Mouse (Mus musculus) embryo, embryonic 10.5 days (tissue): Measurements from ENCODE around the gene Stard13.

Experiments used
- DNase-seq: peaks from one replicate; pipeline ENCODE4 v3.0.0-alpha.2; 2015; ENCODE audit warnings: low spot score

Stard13 gene

GRCm38 (mm10) chr5:151180176-151180785 lies 53.4 kb downstream of the Stard13 start:
- DNase-seq, result no peak

- no peak for DNase-seq
Observed at GRCm38 (mm10) chr5:151177171-151177570, 56.5 kb downstream of the Stard13 start.

GRCm38 (mm10) chr5:151175897-151176313 lies 57.7 kb downstream of the Stard13 start:
- DNase-seq, result no peak

DNA sequence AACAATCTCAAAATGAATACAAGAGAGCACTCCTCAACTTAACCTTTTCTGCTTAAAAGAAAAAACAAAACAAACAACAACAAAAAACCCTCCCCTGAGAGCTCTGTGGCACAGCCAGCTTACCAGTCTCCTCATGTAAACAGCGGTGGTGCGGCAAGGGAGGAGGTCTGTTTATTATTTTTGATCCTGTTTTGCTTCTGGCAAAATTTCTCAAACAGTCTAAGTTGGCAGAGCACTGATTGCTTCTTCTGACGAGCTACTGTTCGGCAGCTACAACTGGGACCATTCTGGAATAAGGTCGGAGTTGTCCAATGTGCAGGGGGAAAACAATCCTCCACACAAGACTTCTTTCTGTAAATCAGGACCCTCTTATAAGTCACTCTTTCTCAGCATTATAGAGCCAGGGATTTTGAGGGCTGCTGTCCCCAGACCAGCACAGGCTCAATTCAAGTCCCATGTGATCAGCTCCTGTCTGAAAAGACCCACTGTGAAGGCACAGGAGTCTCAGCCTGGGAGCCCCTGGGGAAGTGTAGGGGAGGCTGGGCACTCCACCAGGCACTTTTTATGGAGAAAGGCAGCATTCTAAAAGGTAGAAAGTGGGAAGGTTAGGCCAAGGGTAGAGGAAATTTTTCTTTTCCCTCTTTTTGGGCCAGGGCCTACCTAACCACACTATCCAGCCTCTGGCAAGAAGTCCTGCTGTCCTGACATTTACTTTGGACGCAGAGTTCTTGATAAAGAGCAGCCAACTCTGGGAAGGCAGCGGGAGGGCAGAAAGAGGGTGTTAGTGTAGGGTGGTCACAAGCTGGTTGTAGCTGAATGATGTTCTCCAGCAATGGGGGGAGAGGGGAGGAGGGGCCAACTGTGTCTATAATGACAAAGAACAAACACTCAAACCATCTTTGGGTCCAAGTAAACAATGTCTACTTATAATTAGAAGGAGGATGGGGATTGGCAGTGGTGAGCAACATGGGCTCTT lies 58.9 kb downstream of the Stard13 start:
- no peak for DNase-seq

DNA sequence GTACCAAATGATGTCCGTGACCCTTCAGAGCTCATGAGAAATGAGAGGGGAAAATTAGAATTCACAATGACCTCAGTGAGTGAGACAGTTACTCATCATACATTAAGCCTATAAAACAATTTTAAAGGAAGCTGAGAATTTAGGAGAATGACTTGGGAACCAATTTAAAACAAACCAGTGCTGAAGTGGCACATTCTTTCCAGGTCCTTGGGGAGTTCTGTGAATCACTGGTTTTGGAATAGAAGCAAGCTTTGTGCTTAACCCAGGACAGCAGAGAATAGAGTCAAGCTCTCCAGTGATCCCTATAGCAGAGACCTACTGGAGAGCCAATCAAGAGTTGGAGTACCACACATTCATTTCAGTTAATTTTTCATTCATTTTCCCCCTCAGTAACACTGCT lies 59.9 kb downstream of the Stard13 start:
- DNase-seq, result no peak

GRCm38 (mm10) chr5:151170168-151170750 lies 63.4 kb downstream of the Stard13 start:
- no peak for DNase-seq

DNA sequence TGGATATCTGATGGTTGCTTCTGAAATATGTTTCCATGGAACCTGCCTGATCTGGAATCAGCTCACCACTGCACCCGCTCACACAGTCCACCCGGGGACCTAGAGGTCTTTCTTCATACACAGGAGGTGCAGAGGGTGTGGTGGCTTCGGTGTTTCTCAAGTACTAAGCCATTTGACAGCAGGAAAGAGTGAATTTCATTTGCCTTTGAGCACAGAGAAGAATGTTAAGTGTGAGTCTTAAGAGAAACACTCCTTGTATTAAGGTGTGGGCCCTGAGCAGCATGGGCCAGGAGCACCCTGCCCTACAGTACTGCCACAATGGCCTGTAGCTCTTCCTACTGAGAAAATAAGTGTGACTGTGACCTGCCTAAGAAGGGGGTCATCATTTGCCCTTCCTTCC lies 65.4 kb downstream of the Stard13 start:
- DNase-seq, result no peak

DNA sequence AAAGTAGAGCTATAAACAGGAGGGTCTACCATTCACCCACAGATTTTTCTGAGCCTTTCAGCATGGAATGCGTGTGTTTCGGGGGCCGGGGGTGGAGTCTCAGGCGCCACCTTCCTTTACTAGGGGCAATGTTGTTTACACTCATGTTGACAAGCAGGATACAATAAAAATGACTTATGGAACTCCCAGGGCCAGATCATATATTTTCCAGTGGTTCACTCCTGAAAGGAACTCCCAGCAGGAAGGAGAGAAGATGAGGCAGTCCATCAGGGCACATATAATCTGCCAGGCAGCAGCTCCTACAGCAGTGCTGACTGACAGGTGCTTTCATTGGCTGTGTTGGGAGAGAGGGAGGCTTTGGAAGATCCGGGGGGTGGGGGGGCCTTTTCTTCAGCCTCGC lies 66.0 kb downstream of the Stard13 start:
- no peak for DNase-seq

DNA sequence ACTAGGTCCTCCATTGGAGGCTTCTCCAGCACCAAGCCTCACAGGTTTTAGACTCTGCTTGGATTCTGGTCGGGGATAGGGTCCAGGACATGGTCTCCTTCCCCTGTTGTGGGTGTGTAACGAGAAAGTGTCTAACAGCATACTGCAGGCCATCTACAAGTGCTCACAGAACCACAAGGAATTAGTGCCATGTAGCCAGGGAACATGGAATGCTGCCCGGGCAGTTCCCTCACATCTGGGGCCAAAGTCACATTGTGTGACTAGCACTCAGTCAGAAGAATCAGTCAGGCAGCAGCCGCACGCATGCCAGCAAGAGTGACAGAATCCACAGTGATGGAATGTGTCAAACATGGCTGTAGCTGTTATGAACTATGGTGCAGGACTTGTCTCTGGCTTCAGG lies 67.4 kb downstream of the Stard13 start:
- no peak for DNase-seq

GRCm38 (mm10) chr5:151165381-151166016 lies 68.1 kb downstream of the Stard13 start:
- DNase-seq, result no peak

- no peak for DNase-seq
Observed at GRCm38 (mm10) chr5:151164815-151165214, 68.8 kb downstream of the Stard13 start.

DNA sequence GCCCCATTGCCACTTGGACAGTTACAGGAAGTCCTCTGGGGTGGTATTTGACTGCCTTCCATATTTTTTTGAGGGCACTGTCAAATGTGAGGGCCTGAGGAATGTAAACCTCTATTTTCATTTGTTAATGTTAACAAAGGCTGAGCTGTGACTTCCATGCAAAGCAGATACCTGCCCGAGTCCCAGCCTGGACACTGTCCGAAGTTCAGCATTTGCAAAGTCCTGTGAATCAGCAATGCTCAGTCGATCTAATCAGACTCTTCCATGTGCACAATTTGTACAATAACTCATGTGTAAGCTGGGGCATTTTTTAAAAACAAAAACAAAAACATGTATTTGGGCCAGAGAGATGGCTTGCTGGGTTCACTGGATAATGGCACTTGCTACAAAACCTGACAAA lies 71.0 kb downstream of the Stard13 start:
- DNase-seq, result no peak

- DNase-seq, result no peak
Observed at GRCm38 (mm10) chr5:151155247-151155646, 78.4 kb downstream of the Stard13 start.

- peak; percentile 38 for DNase-seq
Observed at GRCm38 (mm10) chr5:151154780-151155179, 78.9 kb downstream of the Stard13 start.

GRCm38 (mm10) chr5:151154030-151154429 lies 79.6 kb downstream of the Stard13 start:
- DNase-seq, result no peak

- DNase-seq, result no peak
Observed at GRCm38 (mm10) chr5:151151549-151151948, 82.1 kb downstream of the Stard13 start.

DNA sequence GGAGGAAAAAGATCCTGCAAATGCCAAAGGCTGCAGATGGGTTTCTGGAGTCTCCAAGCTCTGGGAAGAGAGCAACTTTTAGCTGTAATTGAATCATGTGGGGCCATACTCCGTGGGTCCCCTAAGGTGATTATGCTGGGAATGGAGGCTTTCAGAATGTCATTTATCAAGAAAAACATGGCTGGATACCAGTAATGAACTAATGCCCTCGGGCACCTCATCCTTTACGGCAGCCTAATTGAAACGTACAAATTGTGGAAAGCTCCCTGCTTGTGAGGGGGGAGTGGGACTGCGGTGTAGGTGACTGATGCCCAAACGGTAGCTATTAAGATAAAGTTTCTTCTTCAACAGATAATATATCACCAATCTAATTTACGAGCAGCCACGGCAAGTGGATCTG lies 84.1 kb downstream of the Stard13 start:
- peak; percentile 60 for DNase-seq

DNA sequence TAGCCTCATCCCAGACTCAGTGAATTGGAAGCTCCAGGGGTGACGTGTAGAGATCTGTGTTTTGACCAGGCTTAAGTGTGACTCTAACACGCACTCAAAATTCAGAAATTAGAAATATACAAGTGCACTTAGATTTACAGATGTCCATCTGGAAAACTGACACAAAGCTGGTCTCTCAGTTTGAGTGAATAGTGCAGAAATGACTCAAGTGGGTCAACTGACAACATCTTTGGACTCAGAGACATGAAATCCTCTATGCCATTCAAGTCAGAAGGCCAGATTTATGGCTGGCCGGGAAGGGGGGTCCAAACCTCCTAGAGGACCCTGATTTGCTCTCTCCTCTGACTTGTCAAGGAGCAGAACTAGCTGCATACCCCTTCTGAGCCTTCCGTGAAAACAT lies 85.6 kb downstream of the Stard13 start:
- DNase-seq, result no peak

GRCm38 (mm10) chr5:151145807-151146206 lies 87.8 kb downstream of the Stard13 start:
- no peak for DNase-seq

DNA sequence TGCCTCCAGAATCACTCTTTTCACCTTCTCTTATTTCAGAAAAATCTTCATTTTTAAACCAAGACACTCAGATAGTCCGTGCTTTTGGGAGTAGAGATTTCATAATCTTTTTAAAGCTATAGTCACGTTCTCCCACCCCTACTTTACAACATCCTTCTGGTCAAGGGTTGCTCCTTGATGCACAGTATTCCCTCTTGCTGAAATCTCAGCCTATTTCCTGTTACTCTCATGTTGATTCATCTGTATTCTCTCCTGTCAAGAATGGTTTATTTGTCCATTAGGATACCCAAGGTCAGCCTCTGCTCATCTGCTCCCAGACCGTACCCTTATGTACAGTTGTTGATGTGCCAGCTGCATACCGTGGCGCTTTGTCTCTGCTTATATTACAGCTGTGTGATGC lies 89.7 kb downstream of the Stard13 start:
- DNase-seq, result no peak

DNA sequence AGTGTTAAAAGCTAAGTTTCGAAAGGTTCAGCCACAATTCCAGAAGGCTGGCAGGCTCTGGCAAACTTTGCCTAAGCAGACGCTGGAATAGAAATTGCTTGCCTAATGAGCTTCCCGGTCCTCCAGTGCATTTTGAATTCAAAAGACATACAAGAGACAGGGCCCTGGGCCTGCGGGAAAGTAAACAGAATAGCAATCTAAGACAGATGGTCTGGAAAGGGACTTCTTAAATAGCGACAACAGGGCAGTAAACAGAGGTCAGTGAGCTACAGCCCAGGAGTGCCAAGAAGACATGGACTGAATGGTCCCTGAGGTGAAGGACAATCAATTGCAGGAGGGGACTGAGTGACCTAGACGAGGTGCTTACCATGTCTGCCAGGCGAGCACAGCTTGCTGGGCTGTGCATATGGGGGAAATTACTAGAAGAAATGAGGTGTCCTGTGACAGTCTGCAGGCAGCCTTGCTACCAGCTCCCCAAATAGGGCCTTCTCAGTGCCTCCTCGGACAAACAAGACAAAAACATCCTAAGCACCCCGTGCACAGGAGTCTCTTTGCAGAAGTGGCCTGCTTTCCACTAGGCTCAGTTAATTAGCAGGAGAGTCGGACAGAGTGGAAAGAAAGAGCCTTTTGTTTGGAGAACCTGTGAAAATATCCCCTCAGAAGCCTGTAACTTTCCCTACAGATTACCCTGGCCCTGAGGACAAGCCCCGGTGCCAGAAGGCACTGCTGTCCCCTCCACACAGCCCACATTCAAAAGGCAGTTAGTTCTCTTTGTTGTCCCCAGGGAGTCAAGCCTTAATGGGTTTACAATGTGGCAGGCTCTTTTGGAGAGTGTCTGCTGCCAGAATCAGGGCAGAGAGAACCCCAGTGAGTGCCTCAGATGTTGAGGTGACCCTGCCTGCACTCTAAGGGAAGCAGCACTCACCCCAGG lies 90.7 kb downstream of the Stard13 start:
- peak; percentile 76 for DNase-seq
